Mouse (Mus musculus) liver, embryonic 18 days (tissue): ENCODE data around the gene Gm10985. TPM values are rescaled to one million over a fixed set of nuclear protein-coding genes. Genes with fewer than 3 reads are reported as not detected.

Experiments used
- polyA plus RNA-seq: library from polyadenylated mRNA; depleted of rRNA; stranded (reverse); fragments of >200 nt; gene quantifications from 2 replicates; pipeline ENCODE4 v1.2.3, GENCODE M21; 2012; rRNA removed

Gene Gm10985
- polyA plus RNA-seq, result not detected in 2 replicates

DNA sequence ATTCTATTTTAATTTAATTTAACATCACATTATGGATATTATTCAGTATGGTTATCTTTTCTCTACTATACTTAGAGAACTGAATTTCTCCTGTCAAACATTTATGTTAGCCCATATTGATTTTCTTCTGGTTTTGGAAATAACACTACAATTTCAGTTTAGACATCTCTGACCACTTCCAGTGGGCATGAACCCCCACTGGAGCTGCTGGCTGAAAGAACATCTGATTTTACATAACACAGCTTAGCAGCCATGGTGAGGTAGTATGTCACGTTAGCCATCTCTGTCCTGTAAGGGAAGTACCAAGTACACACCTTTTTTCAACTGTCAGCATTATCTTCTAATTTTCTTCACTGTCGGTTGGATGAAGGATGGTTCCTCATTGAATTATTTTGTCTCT, at the start of gene Gm10985:
Gene Gm10985 (plus strand): TSS at position 301 of the 400 bp plus-strand sequence.

DNA sequence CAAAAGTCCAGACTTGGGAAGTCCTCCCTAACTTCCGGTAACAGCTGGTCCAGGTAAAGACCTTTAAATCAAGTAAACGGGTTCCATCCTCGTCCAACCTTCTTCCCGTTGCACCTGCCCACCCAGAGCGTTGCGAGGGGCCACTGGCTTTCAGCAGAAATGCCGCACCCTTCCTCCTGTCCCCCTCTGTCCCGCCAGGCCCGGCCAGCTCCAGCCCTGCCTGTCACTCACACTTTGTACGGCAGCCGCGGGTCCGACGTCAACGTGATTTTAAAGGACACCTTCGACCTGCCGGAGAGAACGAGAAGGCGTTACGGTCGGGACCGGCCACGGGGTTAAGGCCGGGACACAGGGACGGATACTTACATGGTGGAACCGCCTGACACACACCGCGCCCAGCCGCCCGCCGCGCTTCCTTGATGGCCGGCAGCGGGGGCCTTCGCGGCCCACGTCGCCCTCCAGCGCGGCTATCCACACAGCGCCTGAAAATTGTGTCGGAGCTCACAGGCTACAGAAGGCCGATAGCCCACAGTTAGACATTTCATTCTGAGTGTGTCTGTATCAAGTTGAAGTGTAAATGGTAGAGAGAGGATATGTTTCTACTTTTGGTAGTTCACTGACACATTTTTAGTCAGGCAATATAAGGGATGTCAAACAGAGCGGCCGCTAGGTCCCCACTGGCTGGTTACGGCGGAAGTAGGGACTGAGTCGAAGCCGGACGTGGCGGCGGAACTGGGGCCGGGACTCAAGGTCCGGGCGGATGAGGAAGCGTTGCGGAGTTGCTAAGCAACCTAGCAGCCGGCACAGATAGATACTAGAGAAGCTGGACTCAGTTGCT, 18.7 kb downstream of the Gm10985 start, which contains the start of gene Ufm1:
Gene Ufm1 (minus strand): TSS at position 448 of the 838 bp plus-strand sequence.

Other genes with a start within 250 kb of the Gm10985 start
- 0.50 and 0.52 TPM in 2 replicates for gene Frem2, start 187.7 kb upstream of the Gm10985 start, polyA plus RNA-seq
- 13.9 and 16.7 TPM in 2 replicates for gene Ufm1, start 18.7 kb downstream of the Gm10985 start, polyA plus RNA-seq